Mouse (Mus musculus): ENCODE results near the gene Pik3r3. TPM values are rescaled to one million over a fixed set of nuclear protein-coding genes. Genes with fewer than 3 reads are reported as not detected.
"Not testable (repeated sequence)": the region's sequence is repeated elsewhere in the genome, so short reads cannot be mapped to it uniquely, and the experiment has no call there.

Pik3r3 gene
- polyA plus RNA-seq, 1 experiment from 2014 or later = 83.3 TPM

- no peak for ATAC-seq
- H3K36me3 ChIP-seq (ENCODE audit: control insufficient read depth, insufficient read depth) = no peaks in the 10 kb centered on the region
- H3K27ac ChIP-seq (ENCODE audit: low read length) = no peak overlapping the region
- H3K9me3 ChIP-seq (ENCODE audit: control insufficient read depth, low read length) = no peaks in the 10 kb centered on the region
- no peaks in the 10 kb centered on the region for H3K27me3 ChIP-seq (replicated peaks; ENCODE audit: control insufficient read depth, insufficient read depth, low read length)
- WGBS = 91% methylated on average over 2 of the region's 2 CpGs
- H3K9ac ChIP-seq (replicated peaks; ENCODE audit: low read depth, low read length) = no peak overlapping the region
- no peak overlapping the region for H3K4me3 ChIP-seq (replicated peaks; ENCODE audit: low read length)
- H3K4me2 ChIP-seq (ENCODE audit: low read length) = no peak overlapping the region
- H3K4me1 ChIP-seq (replicated peaks; ENCODE audit: control insufficient read depth, insufficient read depth, low read length) = peaks cover 8% of the 10 kb centered on the region
Observed at GRCm38 (mm10) chr4:116215895-116216605, 5.4 kb upstream of the Pik3r3 start.

GRCm38 (mm10) chr4:116217046-116217445, 4.4 kb upstream of the Pik3r3 start:
- H3K4me2 ChIP-seq (ENCODE audit: low read length) = no peak overlapping the region
- peaks cover 8% of the 10 kb centered on the region for H3K4me1 ChIP-seq (replicated peaks; ENCODE audit: control insufficient read depth, insufficient read depth, low read length)
- H3K27me3 ChIP-seq (replicated peaks; ENCODE audit: control insufficient read depth, insufficient read depth, low read length) = no peaks in the 10 kb centered on the region
- no peaks in the 10 kb centered on the region for H3K9me3 ChIP-seq (ENCODE audit: control insufficient read depth, low read length)
- H3K36me3 ChIP-seq (ENCODE audit: control insufficient read depth, insufficient read depth) = no peaks in the 10 kb centered on the region
- no peak for ATAC-seq
- WGBS = 32% methylated on average over 2 of the region's 2 CpGs
- H3K9ac ChIP-seq (replicated peaks; ENCODE audit: low read depth, low read length) = no peak overlapping the region
- H3K4me3 ChIP-seq (replicated peaks; ENCODE audit: low read length) = no peak overlapping the region
- H3K27ac ChIP-seq (ENCODE audit: low read length) = no peak overlapping the region

- not testable (repeated sequence) for H3K4me3 ChIP-seq (replicated peaks; ENCODE audit: low read length)
- 91% methylated on average over 1 of the region's 1 CpGs for WGBS
Observed at GRCm38 (mm10) chr4:116217661-116218060, 3.8 kb upstream of the Pik3r3 start.

GRCm38 (mm10) chr4:116219056-116219455, 2.4 kb upstream of the Pik3r3 start:
- 57% methylated on average over 1 of the region's 1 CpGs for whole genome bisulfite sequencing
- H3K27ac ChIP-seq (ENCODE audit: low read length) = no peak overlapping the region
- peaks cover 8% of the 10 kb centered on the region for H3K4me1 ChIP-seq (replicated peaks; ENCODE audit: control insufficient read depth, insufficient read depth, low read length)
- no peak overlapping the region for H3K4me2 ChIP-seq (ENCODE audit: low read length)
- no peaks in the 10 kb centered on the region for H3K9me3 ChIP-seq (ENCODE audit: control insufficient read depth, low read length)
- no peak overlapping the region for H3K4me3 ChIP-seq (replicated peaks; ENCODE audit: low read length)
- no peak for ATAC-seq
- H3K36me3 ChIP-seq (ENCODE audit: control insufficient read depth, insufficient read depth) = no peaks in the 10 kb centered on the region
- no peaks in the 10 kb centered on the region for H3K27me3 ChIP-seq (replicated peaks; ENCODE audit: control insufficient read depth, insufficient read depth, low read length)
- H3K9ac ChIP-seq (replicated peaks; ENCODE audit: low read depth, low read length) = no peak overlapping the region

More at GRCm38 (mm10) chr4:116217661-116218060, 3.8 kb upstream of the Pik3r3 start:
- not testable (repeated sequence) for H3K9ac ChIP-seq (replicated peaks; ENCODE audit: low read depth, low read length); H3K4me2 ChIP-seq (ENCODE audit: low read length); ATAC-seq; H3K9me3 ChIP-seq (ENCODE audit: control insufficient read depth, low read length); H3K4me1 ChIP-seq (replicated peaks; ENCODE audit: control insufficient read depth, insufficient read depth, low read length); H3K27me3 ChIP-seq (replicated peaks; ENCODE audit: control insufficient read depth, insufficient read depth, low read length); H3K27ac ChIP-seq (ENCODE audit: low read length); H3K36me3 ChIP-seq (ENCODE audit: control insufficient read depth, insufficient read depth)

- Histone ChIP-seq H3K9ac (replicated peaks; ENCODE audit: low read depth, low read length) (peak overlapping the region; percentile 99), H3K27me3 (replicated peaks; ENCODE audit: control insufficient read depth, insufficient read depth, low read length) (no peaks in the 10 kb centered on the region), H3K36me3 (ENCODE audit: control insufficient read depth, insufficient read depth) (no peaks in the 10 kb centered on the region), H3K27ac (ENCODE audit: low read length) (peak overlapping the region; percentile 100), H3K4me3 (replicated peaks; ENCODE audit: low read length) (peak overlapping the region; percentile 91), H3K4me2 (ENCODE audit: low read length) (peak overlapping the region; percentile 51), H3K4me1 (replicated peaks; ENCODE audit: control insufficient read depth, insufficient read depth, low read length) (peaks cover 8% of the 10 kb centered on the region), H3K9me3 (ENCODE audit: control insufficient read depth, low read length) (no peaks in the 10 kb centered on the region)
- WGBS = 2% methylated on average over 6 of the region's 6 CpGs
- peak; percentile 0; the same call in 1 of the 2 replicates for ATAC-seq
Observed at GRCm38 (mm10) chr4:116220071-116220650, 1.3 kb upstream of the Pik3r3 start.

- H3K36me3 ChIP-seq (ENCODE audit: control insufficient read depth, insufficient read depth) = no peaks in the 10 kb centered on the region
- no peaks in the 10 kb centered on the region for H3K9me3 ChIP-seq (ENCODE audit: control insufficient read depth, low read length)
- H3K27me3 ChIP-seq (replicated peaks; ENCODE audit: control insufficient read depth, insufficient read depth, low read length) = no peaks in the 10 kb centered on the region
- peak overlapping the region; percentile 51 for H3K4me2 ChIP-seq (ENCODE audit: low read length)
- H3K9ac ChIP-seq (replicated peaks; ENCODE audit: low read depth, low read length) = peak overlapping the region; percentile 99
- WGBS = 0% methylated on average over 26 of the region's 26 CpGs
- H3K4me1 ChIP-seq (replicated peaks; ENCODE audit: control insufficient read depth, insufficient read depth, low read length) = peaks cover 8% of the 10 kb centered on the region
- no peak for ATAC-seq
- peak overlapping the region; percentile 100 for H3K27ac ChIP-seq (ENCODE audit: low read length)
- H3K4me3 ChIP-seq (replicated peaks; ENCODE audit: low read length) = peak overlapping the region; percentile 91
Observed at GRCm38 (mm10) chr4:116220780-116221139, 658 bp upstream of the Pik3r3 start.

GRCm38 (mm10) chr4:116221996-116222842, 801 bp downstream of the Pik3r3 start:
- Histone ChIP-seq H3K4me1 (replicated peaks; ENCODE audit: control insufficient read depth, insufficient read depth, low read length) (peaks cover 8% of the 10 kb centered on the region), H3K27ac (ENCODE audit: low read length) (peak overlapping the region; percentile 99), H3K36me3 (ENCODE audit: control insufficient read depth, insufficient read depth) (no peaks in the 10 kb centered on the region), H3K4me2 (ENCODE audit: low read length) (peak overlapping the region; percentile 62), H3K9ac (replicated peaks; ENCODE audit: low read depth, low read length) (peak overlapping the region; percentile 87), H3K9me3 (ENCODE audit: control insufficient read depth, low read length) (no peaks in the 10 kb centered on the region), H3K27me3 (replicated peaks; ENCODE audit: control insufficient read depth, insufficient read depth, low read length) (no peaks in the 10 kb centered on the region), H3K4me3 (replicated peaks; ENCODE audit: low read length) (peak overlapping the region; percentile 91)
- no peak for ATAC-seq
- under 1% methylated on average over 23 of the region's 23 CpGs for WGBS

- ATAC-seq = no peak
- WGBS = under 1% methylated on average over 6 of the region's 6 CpGs
- no peaks in the 10 kb centered on the region for H3K36me3 ChIP-seq (ENCODE audit: control insufficient read depth, insufficient read depth)
- H3K4me3 ChIP-seq (replicated peaks; ENCODE audit: low read length) = peak overlapping the region; percentile 91
- H3K4me2 ChIP-seq (ENCODE audit: low read length) = peak overlapping the region; percentile 62
- H3K27ac ChIP-seq (ENCODE audit: low read length) = peak overlapping the region; percentile 99
- no peaks in the 10 kb centered on the region for H3K9me3 ChIP-seq (ENCODE audit: control insufficient read depth, low read length)
- H3K4me1 ChIP-seq (replicated peaks; ENCODE audit: control insufficient read depth, insufficient read depth, low read length) = peaks cover 8% of the 10 kb centered on the region
- peak overlapping the region; percentile 87 for H3K9ac ChIP-seq (replicated peaks; ENCODE audit: low read depth, low read length)
- H3K27me3 ChIP-seq (replicated peaks; ENCODE audit: control insufficient read depth, insufficient read depth, low read length) = no peaks in the 10 kb centered on the region
Observed at GRCm38 (mm10) chr4:116222843-116223119, 1.4 kb downstream of the Pik3r3 start.

GRCm38 (mm10) chr4:116243377-116243776, 22.0 kb downstream of the Pik3r3 start:
- 83% methylated on average over 3 of the region's 3 CpGs for WGBS
- no peak overlapping the region for H3K9ac ChIP-seq (replicated peaks; ENCODE audit: low read depth, low read length)
- H3K4me1 ChIP-seq (replicated peaks; ENCODE audit: control insufficient read depth, insufficient read depth, low read length) = no peaks in the 10 kb centered on the region
- H3K9me3 ChIP-seq (ENCODE audit: control insufficient read depth, low read length) = no peaks in the 10 kb centered on the region
- H3K27ac ChIP-seq (ENCODE audit: low read length) = no peak overlapping the region
- no peak for ATAC-seq
- H3K27me3 ChIP-seq (replicated peaks; ENCODE audit: control insufficient read depth, insufficient read depth, low read length) = no peaks in the 10 kb centered on the region
- H3K36me3 ChIP-seq (ENCODE audit: control insufficient read depth, insufficient read depth) = peaks cover 2% of the 10 kb centered on the region; the same call in 1 of the 2 replicates
- no peak overlapping the region for H3K4me3 ChIP-seq (replicated peaks; ENCODE audit: low read length)
- H3K4me2 ChIP-seq (ENCODE audit: low read length) = no peak overlapping the region

Data from forebrain, embryonic 16.5 days (tissue).